Mouse (Mus musculus) liver, postnatal 0 days (tissue): ENCODE measurements around the gene Stx4a. TPM values are rescaled to one million over a fixed set of nuclear protein-coding genes. Genes with fewer than 3 reads are reported as not detected.

Source experiments
- ATAC-seq: fragments of 200-750 bp; cut with Nextera tagmentation; 2 replicates; pipeline ENCODE4 v1.8.0; 2017; ENCODE audit warnings: mild to moderate bottlenecking, moderate library complexity
- DNase-seq: peaks from one replicate; pipeline ENCODE4 v3.0.0-alpha.2; 2016
- H3K27ac ChIP-seq: fragments of 300-500 bp; sonication (generic); 2 replicates; pipeline ENCODE4 v1.5.1; 2014; ENCODE audit warnings: antibody characterized with exemption, moderate library complexity, mild to moderate bottlenecking, low read depth
- H3K27me3 ChIP-seq: fragments of 300-500 bp; sonication (generic); 2 replicates; pipeline ENCODE4 v1.6.1; 2014; ENCODE audit warnings: low read length, control low read depth, mixed read lengths; ENCODE audit not compliant: insufficient read depth
- H3K36me3 ChIP-seq: fragments of 300-500 bp; sonication (generic); replicated peaks from 2 replicates; pipeline ENCODE4 v1.6.1; 2014; ENCODE audit warnings: mild to moderate bottlenecking, control low read depth, low read length, moderate library complexity, mixed read lengths; ENCODE audit not compliant: insufficient read depth
- H3K4me1 ChIP-seq: fragments of 300-500 bp; sonication (generic); 2 replicates; pipeline ENCODE4 v1.6.1; 2014; ENCODE audit warnings: antibody characterized with exemption, mild to moderate bottlenecking, control low read depth; ENCODE audit not compliant: insufficient read depth
- H3K4me2 ChIP-seq: fragments of 300-500 bp; sonication (generic); 2 replicates; pipeline ENCODE4 v1.6.1; 2014; ENCODE audit warnings: low read depth, mild to moderate bottlenecking, low read length, moderate library complexity, mixed read lengths
- H3K4me3 ChIP-seq: fragments of 300-500 bp; sonication (generic); 2 replicates; pipeline ENCODE4 v1.5.1; 2014; ENCODE audit warnings: low read depth, low read length
- H3K9ac ChIP-seq: fragments of 300-500 bp; sonication (generic); replicated peaks from 2 replicates; pipeline ENCODE4 v1.6.1; 2014; ENCODE audit warnings: mild to moderate bottlenecking, moderate library complexity
- H3K9me3 ChIP-seq: fragments of 300-500 bp; sonication (generic); 2 replicates; pipeline ENCODE4 v1.6.1; 2016; ENCODE audit warnings: mild to moderate bottlenecking, control low read depth, low read length, mixed read lengths
- CTCF ChIP-seq: sonication (generic); IDR thresholded peaks from 2 replicates; pipeline ENCODE4 v1.5.1; 2016; ENCODE audit warnings: antibody characterized with exemption, low read depth
- EP300 ChIP-seq: IDR thresholded peaks from 2 replicates; pipeline ENCODE4 v1.6.1; 2016; ENCODE audit warnings: antibody characterized with exemption, low read depth, mild to moderate bottlenecking
- WGBS: fragments of 180-500 bp; shearing (Covaris S2); extraction: QIAGEN DNeasy Blood & Tissue Kit; methylation state at CpG from one replicate; pipeline ENCODE4 v1.1.7; 2014; ENCODE audit not compliant: insufficient replicate concordance; 5-methylcytosine and 5-hydroxymethylcytosine counted together
- polyA plus RNA-seq: library from polyadenylated mRNA; unstranded; fragments of >200 nt; fragmentation: Nextera tagmentation; extraction: Ambion mirVana; gene quantifications from 2 replicates; pipeline ENCODE4 v1.2.1, GENCODE M21; 2015

Stx4a gene
- polyA plus RNA-seq, 1 experiment from 2014 or later = 17.5 TPM

DNA sequence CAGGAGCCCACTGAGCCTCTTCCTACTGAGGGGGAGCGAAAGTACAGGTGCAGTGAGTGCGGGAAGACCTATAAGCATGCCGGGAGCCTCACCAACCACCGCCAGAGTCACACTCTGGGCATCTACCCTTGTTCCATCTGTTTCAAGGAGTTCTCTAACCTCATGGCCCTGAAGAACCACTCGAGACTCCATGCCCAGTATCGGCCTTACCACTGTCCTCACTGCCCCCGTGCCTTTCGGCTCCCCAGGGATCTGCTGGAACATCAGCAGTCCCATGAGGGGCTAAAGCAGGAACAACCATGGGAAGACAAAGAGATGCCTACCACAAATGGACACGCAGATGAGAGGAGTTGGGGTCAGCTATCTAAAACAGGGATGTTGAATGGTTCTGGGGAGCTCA, 55.2 kb downstream of the Stx4a start:
- TF ChIP-seq CTCF (no peak), EP300 (no peak)
- 97% methylated on average over 9 of the region's 9 CpGs for WGBS

GRCm38 (mm10) chr7:127880431-127880830, 56.3 kb downstream of the Stx4a start:
- no peak overlapping the region for H3K4me3 ChIP-seq
- H3K4me2 ChIP-seq = no peak overlapping the region
- peaks cover 13% of the 10 kb centered on the region for H3K4me1 ChIP-seq
- H3K27me3 ChIP-seq = no peaks in the 10 kb centered on the region
- peaks cover 67% of the 10 kb centered on the region for H3K36me3 ChIP-seq
- 86% methylated on average over 12 of the region's 12 CpGs for whole genome bisulfite sequencing
- H3K27ac ChIP-seq = no peak overlapping the region
- H3K9me3 ChIP-seq = no peaks in the 10 kb centered on the region; the same call in 1 of the 2 replicates
- TF ChIP-seq CTCF = no peak
- no peak for TF ChIP-seq EP300
- ATAC-seq (no peak), DNase-seq (no peak)
- no peak overlapping the region for H3K9ac ChIP-seq

More for the DNA sequence above, 55.2 kb downstream of the Stx4a start:
- no peak overlapping the region for H3K4me2 ChIP-seq
- no peaks in the 10 kb centered on the region; the same call in 1 of the 2 replicates for H3K9me3 ChIP-seq
- no peak overlapping the region for H3K9ac ChIP-seq
- no peak overlapping the region for H3K27ac ChIP-seq
- DNase-seq = no peak
- ATAC-seq = no peak
- H3K4me1 ChIP-seq = peaks cover 23% of the 10 kb centered on the region
- H3K36me3 ChIP-seq = peaks cover 59% of the 10 kb centered on the region
- no peaks in the 10 kb centered on the region for H3K27me3 ChIP-seq
- H3K4me3 ChIP-seq = no peak overlapping the region

GRCm38 (mm10) chr7:127885951-127886350, 61.9 kb downstream of the Stx4a start:
- DNase-seq (no peak), ATAC-seq (no peak)
- no peaks in the 10 kb centered on the region for H3K27me3 ChIP-seq
- H3K4me3 ChIP-seq = no peak overlapping the region
- H3K36me3 ChIP-seq = peaks cover 68% of the 10 kb centered on the region
- peaks cover 5% of the 10 kb centered on the region; the same call in 1 of the 2 replicates for H3K4me1 ChIP-seq
- H3K4me2 ChIP-seq = no peak overlapping the region
- no peaks in the 10 kb centered on the region for H3K9me3 ChIP-seq
- H3K27ac ChIP-seq = no peak overlapping the region
- TF ChIP-seq CTCF = no peak
- TF ChIP-seq EP300 = no peak
- H3K9ac ChIP-seq = no peak overlapping the region
- WGBS = 50% methylated on average over 6 of the region's 6 CpGs

- Histone ChIP-seq H3K36me3 (peaks cover 62% of the 10 kb centered on the region), H3K4me1 (peaks cover 5% of the 10 kb centered on the region; the same call in 1 of the 2 replicates), H3K4me3 (no peak overlapping the region), H3K27ac (no peak overlapping the region), H3K4me2 (no peak overlapping the region), H3K27me3 (no peaks in the 10 kb centered on the region), H3K9me3 (no peaks in the 10 kb centered on the region), H3K9ac (no peak overlapping the region; the same call in 1 of the 2 replicates)
- TF ChIP-seq CTCF (no peak), EP300 (no peak)
- ATAC-seq (no peak), DNase-seq (no peak)
- 84% methylated on average over 6 of the region's 6 CpGs for WGBS
Measured at GRCm38 (mm10) chr7:127886551-127886950, 62.5 kb downstream of the Stx4a start.

- ATAC-seq = no peak
- Histone ChIP-seq H3K4me3 (no peak overlapping the region), H3K4me2 (no peak overlapping the region), H3K9me3 (no peaks in the 10 kb centered on the region), H3K4me1 (peaks cover 5% of the 10 kb centered on the region; the same call in 1 of the 2 replicates), H3K9ac (no peak overlapping the region), H3K36me3 (peaks cover 55% of the 10 kb centered on the region), H3K27ac (no peak overlapping the region), H3K27me3 (no peaks in the 10 kb centered on the region)
- WGBS = 80% methylated on average over 8 of the region's 8 CpGs
- TF ChIP-seq EP300 (no peak), CTCF (no peak)
- no peak for DNase-seq
Measured at GRCm38 (mm10) chr7:127887191-127887590, 63.1 kb downstream of the Stx4a start.

GRCm38 (mm10) chr7:127887781-127888180, 63.7 kb downstream of the Stx4a start:
- peaks cover 53% of the 10 kb centered on the region for H3K36me3 ChIP-seq
- peaks cover 5% of the 10 kb centered on the region; the same call in 1 of the 2 replicates for H3K4me1 ChIP-seq
- 78% methylated on average over 3 of the region's 3 CpGs for WGBS
- no peak for TF ChIP-seq CTCF
- ATAC-seq = no peak
- no peak for DNase-seq
- no peaks in the 10 kb centered on the region for H3K9me3 ChIP-seq
- no peaks in the 10 kb centered on the region for H3K27me3 ChIP-seq
- H3K27ac ChIP-seq = no peak overlapping the region
- H3K4me2 ChIP-seq = no peak overlapping the region
- H3K4me3 ChIP-seq = no peak overlapping the region
- no peak overlapping the region for H3K9ac ChIP-seq

DNA sequence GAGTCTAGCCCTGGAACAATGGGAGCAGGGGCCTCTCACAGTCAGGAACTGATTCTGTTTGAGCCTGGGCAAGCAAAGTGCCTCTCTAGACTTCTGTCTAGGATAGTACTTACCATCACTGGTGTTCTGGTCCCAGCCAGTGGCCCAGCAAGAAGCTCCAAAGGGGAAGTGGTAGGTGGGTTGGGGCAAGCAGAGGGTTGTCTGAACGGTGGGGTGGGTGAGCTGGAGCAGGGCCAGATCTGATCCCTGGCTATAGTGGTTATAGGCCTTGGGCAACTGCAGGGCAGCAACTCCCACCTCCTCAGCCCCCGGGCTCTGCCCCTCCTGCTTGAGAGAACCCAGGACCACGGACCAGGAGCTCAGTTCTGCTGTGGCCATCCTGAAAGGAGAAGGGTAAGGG, 64.7 kb downstream of the Stx4a start:
- no peak for DNase-seq
- no peak for ATAC-seq
- WGBS = 47% methylated on average over 3 of the region's 3 CpGs
- Histone ChIP-seq H3K4me3 (no peak overlapping the region), H3K9me3 (no peaks in the 10 kb centered on the region), H3K4me1 (peaks cover 4% of the 10 kb centered on the region; the same call in 1 of the 2 replicates), H3K27me3 (no peaks in the 10 kb centered on the region), H3K4me2 (no peak overlapping the region), H3K27ac (no peak overlapping the region), H3K9ac (no peak overlapping the region), H3K36me3 (peaks cover 43% of the 10 kb centered on the region)
- TF ChIP-seq EP300 (no peak), CTCF (no peak)
